28 mouse cellular contexts compared by ENCODE assay signal in genomic region chr3:100777568-100777967, GRCm38 (mm10). TPM values are rescaled to one million over a fixed set of nuclear protein-coding genes. Genes with fewer than 3 reads are reported as not detected.
DNase-seq lines count a peak whose midpoint lies in the region; ATAC-seq and TF ChIP-seq lines count a peak whose summit lies in the region.
"Had no signal": no experiment of that assay in that cellular context is flagged by ENCODE, and none has a peak within 500 bp of the region (broad histone marks: within the 10 kb centered on the region; RNA-seq: fewer than 3 reads in every experiment).

No protein-coding gene starts in this region.

- WGBS in forebrain, embryonic 10.5 days = 38% methylated on average over 4 of the region's 4 CpGs
- 8% methylated on average over 4 of the region's 4 CpGs for WGBS in forebrain, postnatal 0 days
- WGBS in forebrain, embryonic 14.5 days = 7% methylated on average over 4 of the region's 4 CpGs
- 9% methylated on average over 4 of the region's 4 CpGs for WGBS in forebrain, embryonic 13.5 days
- WGBS in midbrain, embryonic 10.5 days = 38% methylated on average over 4 of the region's 4 CpGs
- 22% methylated on average over 4 of the region's 4 CpGs for WGBS in midbrain, embryonic 13.5 days

- ATAC-seq in forebrain, postnatal 0 days = no peak
- no peak for ATAC-seq in forebrain, embryonic 14.5 days
- ATAC-seq in forebrain, embryonic 13.5 days = no peak
- no peak for ATAC-seq in midbrain, embryonic 13.5 days
- ATAC-seq in granulocyte monocyte progenitor cell, adult 5-6 weeks (replicated peaks; ENCODE audit: poor library complexity, severe bottlenecking) = no peak
- ATAC-seq: intestine, postnatal 0 days; Patski had no signal

- H3K9ac ChIP-seq in forebrain, postnatal 0 days = no peak overlapping the region
- no peak overlapping the region for H3K9ac ChIP-seq in forebrain, embryonic 14.5 days (ENCODE audit: low read length)
- no peak overlapping the region for H3K9ac ChIP-seq in forebrain, embryonic 13.5 days
- H3K9ac ChIP-seq in midbrain, embryonic 13.5 days (replicated peaks) = no peak overlapping the region
- H3K9ac ChIP-seq: embryonic facial prominence, embryonic 13.5 days; hindbrain, embryonic 14.5 days had no signal

- no peak for DNase-seq in forebrain, embryonic 10.5 days (ENCODE audit: extremely low spot score, low spot score)
- no peak for DNase-seq in forebrain, postnatal 0 days
- DNase-seq in forebrain, embryonic 14.5 days (ENCODE audit: low spot score) = peak; percentile 21
- DNase-seq in midbrain, embryonic 10.5 days (ENCODE audit: low spot score) = peak; percentile 26
- DNase-seq in embryo, embryonic 10.5 days (ENCODE audit: low spot score) = peak; percentile 38
- DNase-seq: adrenal gland, postnatal 10 days; adrenal gland, postnatal 36 days; B cell, adult 2 months; cerebellum, adult 11 months; cerebellum, adult 2 months; cerebellum, adult 9-11 months; cerebellum, postnatal 25 days; gastrocnemius, postnatal 25 days; heart, postnatal 36 days; kidney, adult 2 months had no signal

- H3K36me3 ChIP-seq in forebrain, embryonic 10.5 days (replicated peaks) = no peaks in the 10 kb centered on the region
- no peaks in the 10 kb centered on the region for H3K36me3 ChIP-seq in forebrain, postnatal 0 days (ENCODE audit: insufficient read depth)
- H3K36me3 ChIP-seq in forebrain, embryonic 14.5 days (ENCODE audit: control insufficient read depth, insufficient read depth, low read length) = no peaks in the 10 kb centered on the region
- no peaks in the 10 kb centered on the region for H3K36me3 ChIP-seq in forebrain, embryonic 13.5 days (ENCODE audit: poor library complexity, severe bottlenecking)
- no peaks in the 10 kb centered on the region for H3K36me3 ChIP-seq in midbrain, embryonic 10.5 days
- H3K36me3 ChIP-seq in midbrain, embryonic 13.5 days = no peaks in the 10 kb centered on the region
- H3K36me3 ChIP-seq: embryonic facial prominence, embryonic 10.5 days; embryonic facial prominence, embryonic 13.5 days; G1E had no signal

- no peak overlapping the region for H3K4me3 ChIP-seq in forebrain, embryonic 10.5 days
- no peak overlapping the region for H3K4me3 ChIP-seq in forebrain, postnatal 0 days (ENCODE audit: low read depth, low read length)
- no peak overlapping the region for H3K4me3 ChIP-seq in forebrain, embryonic 14.5 days (ENCODE audit: low read depth, low read length)
- H3K4me3 ChIP-seq in forebrain, embryonic 13.5 days = no peak overlapping the region
- no peak overlapping the region for H3K4me3 ChIP-seq in midbrain, embryonic 10.5 days
- no peak overlapping the region for H3K4me3 ChIP-seq in midbrain, embryonic 13.5 days (replicated peaks)
- H3K4me3 ChIP-seq: embryonic facial prominence, embryonic 10.5 days; embryonic facial prominence, embryonic 13.5 days; erythroblast, embryonic 14.5 days had no signal

- no peaks in the 10 kb centered on the region for H3K9me3 ChIP-seq in forebrain, embryonic 10.5 days
- no peaks in the 10 kb centered on the region for H3K9me3 ChIP-seq in forebrain, postnatal 0 days (ENCODE audit: low read length)
- no peaks in the 10 kb centered on the region for H3K9me3 ChIP-seq in forebrain, embryonic 14.5 days (replicated peaks; ENCODE audit: control insufficient read depth, low read length)
- H3K9me3 ChIP-seq in forebrain, embryonic 13.5 days (replicated peaks) = no peaks in the 10 kb centered on the region
- no peaks in the 10 kb centered on the region for H3K9me3 ChIP-seq in midbrain, embryonic 10.5 days (replicated peaks)
- H3K9me3 ChIP-seq in midbrain, embryonic 13.5 days = no peaks in the 10 kb centered on the region
- H3K9me3 ChIP-seq: embryonic facial prominence, embryonic 10.5 days; embryonic facial prominence, embryonic 13.5 days; G1E had no signal

- no peaks in the 10 kb centered on the region for H3K27me3 ChIP-seq in forebrain, embryonic 10.5 days (ENCODE audit: poor library complexity, severe bottlenecking)
- H3K27me3 ChIP-seq in forebrain, postnatal 0 days (ENCODE audit: insufficient read depth, low read length) = no peaks in the 10 kb centered on the region
- H3K27me3 ChIP-seq in forebrain, embryonic 14.5 days (replicated peaks; ENCODE audit: control insufficient read depth, insufficient read depth, low read length) = no peaks in the 10 kb centered on the region
- H3K27me3 ChIP-seq in forebrain, embryonic 13.5 days = no peaks in the 10 kb centered on the region
- H3K27me3 ChIP-seq in midbrain, embryonic 10.5 days (ENCODE audit: low read depth, poor library complexity, severe bottlenecking) = no peaks in the 10 kb centered on the region
- no peaks in the 10 kb centered on the region for H3K27me3 ChIP-seq in midbrain, embryonic 13.5 days
- H3K27me3 ChIP-seq: CH12.LX; embryonic facial prominence, embryonic 13.5 days; Patski had no signal

- H3K4me2 ChIP-seq in forebrain, postnatal 0 days (ENCODE audit: low read depth) = no peak overlapping the region
- H3K4me2 ChIP-seq in forebrain, embryonic 14.5 days (ENCODE audit: low read length) = no peak overlapping the region
- no peak overlapping the region for H3K4me2 ChIP-seq in forebrain, embryonic 13.5 days
- H3K4me2 ChIP-seq in midbrain, embryonic 13.5 days (replicated peaks) = no peak overlapping the region
- H3K4me2 ChIP-seq: embryonic facial prominence, embryonic 13.5 days; heart, embryonic 11.5 days; hindbrain, embryonic 14.5 days had no signal

- TF ChIP-seq CTCF in forebrain, postnatal 0 days (IDR thresholded peaks at IDR 0.05; ENCODE audit: low read depth) = no peak

- peak overlapping the region; percentile 51; the same call in 1 of the 2 replicates for H3K27ac ChIP-seq in forebrain, embryonic 10.5 days
- no peak overlapping the region for H3K27ac ChIP-seq in forebrain, postnatal 0 days (ENCODE audit: low read depth, low read length)
- no peak overlapping the region for H3K27ac ChIP-seq in forebrain, embryonic 14.5 days (ENCODE audit: low read depth, low read length)
- no peak overlapping the region for H3K27ac ChIP-seq in forebrain, embryonic 13.5 days
- H3K27ac ChIP-seq in midbrain, embryonic 10.5 days (replicated peaks) = 0 out of 2 replicates have a peak overlapping the region, but pooled peaks have one; percentile 28
- H3K27ac ChIP-seq in midbrain, embryonic 13.5 days = no peak overlapping the region
- H3K27ac ChIP-seq: embryonic facial prominence, embryonic 10.5 days; embryonic facial prominence, embryonic 13.5 days; hindbrain, embryonic 14.5 days had no signal

- H3K4me1 ChIP-seq in forebrain, embryonic 10.5 days = peaks cover 15% of the 10 kb centered on the region
- H3K4me1 ChIP-seq in forebrain, postnatal 0 days (ENCODE audit: insufficient read depth) = no peaks in the 10 kb centered on the region
- no peaks in the 10 kb centered on the region for H3K4me1 ChIP-seq in forebrain, embryonic 14.5 days (ENCODE audit: control insufficient read depth, insufficient read depth, low read length)
- no peaks in the 10 kb centered on the region for H3K4me1 ChIP-seq in forebrain, embryonic 13.5 days
- H3K4me1 ChIP-seq in midbrain, embryonic 10.5 days = peaks cover 11% of the 10 kb centered on the region
- H3K4me1 ChIP-seq in midbrain, embryonic 13.5 days (replicated peaks) = 0 out of 2 replicates have a peak, but pooled peaks cover 4% of the 10 kb centered on the region
- H3K4me1 ChIP-seq: embryonic facial prominence, embryonic 13.5 days had no signal

RNA-seq across cellular contexts. Expression of gene Vtcn1, which starts 47.7 kb away (rescaled TPM):
- not detected in 2 replicates for polyA plus RNA-seq in forebrain, embryonic 10.5 days (2016; fragmentation: Nextera tagmentation; extraction: Ambion mirVana)
- not detected in 2 replicates for total RNA-seq in forebrain, postnatal 0 days (2014; rRNA removed)
- not detected in 2 replicates for polyA plus RNA-seq in forebrain, postnatal 0 days (2015; fragmentation: Nextera tagmentation; extraction: Ambion mirVana)
- polyA plus RNA-seq in forebrain, embryonic 14.5 days (2014; fragmentation: Nextera tagmentation; extraction: Ambion mirVana) = not detected in 2 replicates
- not detected in 2 replicates for polyA plus RNA-seq in forebrain, embryonic 13.5 days (2015; fragmentation: Nextera tagmentation; extraction: Ambion mirVana)
- 0.05 TPM in 1 of 2 replicates, not detected in the other for polyA plus RNA-seq in midbrain, embryonic 10.5 days (2016; fragmentation: Nextera tagmentation; extraction: Ambion mirVana)
- not detected in 2 replicates for polyA plus RNA-seq in midbrain, embryonic 13.5 days (2015; fragmentation: Nextera tagmentation; extraction: Ambion mirVana)
- total RNA-seq in granulocyte monocyte progenitor cell, adult 5-6 weeks (2014; fragmentation: Nextera tagmentation) = not detected in 2 replicates
- not detected in 2 replicates for total RNA-seq in granulocyte monocyte progenitor cell, adult 5-6 weeks (2017)
- total RNA-seq: common myeloid progenitor, adult 5-6 weeks had no signal
- polyA plus RNA-seq: embryonic facial prominence, embryonic 10.5 days; erythroblast, embryonic 14.5 days; G1E; heart, embryonic 11.5 days; hindbrain, embryonic 14.5 days had no signal

Comparison
In these comparisons a context has a peak if more than half of its experiments do, and no peak if none do; other contexts are left out.
1. DNase-seq: peak in forebrain, embryonic 14.5 days (single experiment), midbrain, embryonic 10.5 days (single experiment) and embryo, embryonic 10.5 days (single experiment); none in forebrain, embryonic 10.5 days (single experiment) and forebrain, postnatal 0 days (single experiment).
2. H3K27ac ChIP-seq: peak in forebrain, embryonic 10.5 days (single experiment) and midbrain, embryonic 10.5 days (single experiment); none in forebrain, postnatal 0 days (single experiment), forebrain, embryonic 14.5 days (single experiment), forebrain, embryonic 13.5 days (single experiment) and midbrain, embryonic 13.5 days (single experiment).